Mouse (Mus musculus) lung, postnatal 0 days (tissue): Measurements from ENCODE around the gene Add2.

Source experiments
- CTCF ChIP-seq: IDR thresholded peaks from 2 replicates; pipeline ENCODE4 v1.5.1; 2016; ENCODE audit warnings: antibody characterized with exemption, mild to moderate bottlenecking
- EP300 ChIP-seq: IDR thresholded peaks from 2 replicates; pipeline ENCODE4 v1.6.1; 2016; ENCODE audit warnings: antibody characterized with exemption, mild to moderate bottlenecking, control low read depth

- no peak for TF ChIP-seq CTCF
- TF ChIP-seq EP300, result no peak
Observed at GRCm38 (mm10) chr6:86166426-86166825, 137.9 kb downstream of the Add2 start.
